Mouse (Mus musculus): ENCODE data around the gene G6pc. TPM values are rescaled to one million over a fixed set of nuclear protein-coding genes. Genes with fewer than 3 reads are reported as not detected.
"Not testable (repeated sequence)": the region's sequence is repeated elsewhere in the genome, so short reads cannot be mapped to it uniquely, and the experiment has no call there.

G6pc gene
- polyA plus RNA-seq (2016; fragmentation: Nextera tagmentation; extraction: Ambion mirVana) = not detected in 2 replicates

GRCm38 (mm10) chr11:101367326-101367935 is at the start of gene G6pc:
G6pc (plus strand) TSS chr11:101367561.
- no peak within 1 kb of the TSS for H3K9ac ChIP-seq
- H3K36me3 ChIP-seq = no peaks in the 10 kb centered on the region
- no peak within 1 kb of the TSS for H3K4me2 ChIP-seq (replicated peaks)
- no peak within 1 kb of the TSS for H3K4me3 ChIP-seq
- no peaks in the 10 kb centered on the region for H3K4me1 ChIP-seq
- no peak within 1 kb of the TSS for H3K27ac ChIP-seq
- H3K9me3 ChIP-seq = no peaks in the 10 kb centered on the region
- 87% methylated on average over 8 of the region's 8 CpGs for WGBS
- no peaks in the 10 kb centered on the region for H3K27me3 ChIP-seq (replicated peaks)
- no peak for ATAC-seq (ENCODE audit: low FRiP score, low read depth)

- H3K9me3 ChIP-seq = no peaks in the 10 kb centered on the region
- no peak overlapping the region for H3K9ac ChIP-seq
- H3K4me3 ChIP-seq = no peak overlapping the region
- no peak overlapping the region for H3K27ac ChIP-seq
- no peaks in the 10 kb centered on the region for H3K4me1 ChIP-seq
- ATAC-seq (ENCODE audit: low FRiP score, low read depth) = no peak
- no peaks in the 10 kb centered on the region for H3K27me3 ChIP-seq (replicated peaks)
- peaks cover 75% of the 10 kb centered on the region for H3K36me3 ChIP-seq
- H3K4me2 ChIP-seq (replicated peaks) = no peak overlapping the region
- 20% methylated on average over 4 of the region's 4 CpGs for WGBS
Measured at GRCm38 (mm10) chr11:101323609-101324008, 43.8 kb upstream of the G6pc start.

GRCm38 (mm10) chr11:101324763-101325162 is 42.6 kb upstream of the G6pc start, which contains the start of gene Aoc2:
Aoc2 (plus strand) TSS chr11:101325063.
- Histone ChIP-seq H3K9me3 (no peaks in the 10 kb centered on the region), H3K4me3 (no peak within 1 kb of the TSS), H3K27ac (no peak within 1 kb of the TSS), H3K4me1 (no peaks in the 10 kb centered on the region), H3K36me3 (peaks cover 63% of the 10 kb centered on the region), H3K27me3 (replicated peaks) (no peaks in the 10 kb centered on the region), H3K4me2 (replicated peaks) (no peak within 1 kb of the TSS), H3K9ac (no peak within 1 kb of the TSS)
- ATAC-seq (ENCODE audit: low FRiP score, low read depth) = no peak
- 97% methylated on average over 5 of the region's 5 CpGs for WGBS

- not testable (repeated sequence) for ATAC-seq (ENCODE audit: low FRiP score, low read depth); H3K9ac ChIP-seq; H3K27me3 ChIP-seq (replicated peaks); H3K4me3 ChIP-seq; H3K4me1 ChIP-seq; H3K27ac ChIP-seq; H3K4me2 ChIP-seq (replicated peaks); H3K9me3 ChIP-seq
- WGBS = 95% methylated on average over 11 of the region's 11 CpGs
- H3K36me3 ChIP-seq = peaks cover 59% of the 10 kb centered on the region
Measured at GRCm38 (mm10) chr11:101325201-101325600, 42.2 kb upstream of the G6pc start.

GRCm38 (mm10) chr11:101326147-101326546 is 41.2 kb upstream of the G6pc start:
- no peaks in the 10 kb centered on the region for H3K4me1 ChIP-seq
- no peak overlapping the region for H3K4me3 ChIP-seq
- H3K4me2 ChIP-seq (replicated peaks) = no peak overlapping the region
- 85% methylated on average over 11 of the region's 11 CpGs for WGBS
- no peak overlapping the region for H3K9ac ChIP-seq
- H3K27ac ChIP-seq = no peak overlapping the region
- H3K9me3 ChIP-seq = no peaks in the 10 kb centered on the region
- H3K36me3 ChIP-seq = peaks cover 49% of the 10 kb centered on the region
- no peak for ATAC-seq (ENCODE audit: low FRiP score, low read depth)
- no peaks in the 10 kb centered on the region for H3K27me3 ChIP-seq (replicated peaks)

GRCm38 (mm10) chr11:101327311-101327710 is 40.0 kb upstream of the G6pc start:
- WGBS = 55% methylated on average over 3 of the region's 3 CpGs
- ATAC-seq (ENCODE audit: low FRiP score, low read depth) = no peak

GRCm38 (mm10) chr11:101328941-101329635 is 38.3 kb upstream of the G6pc start:
- no peak overlapping the region for H3K27ac ChIP-seq
- WGBS = 82% methylated on average over 6 of the region's 6 CpGs
- no peaks in the 10 kb centered on the region for H3K27me3 ChIP-seq (replicated peaks)
- H3K4me1 ChIP-seq = peaks cover 5% of the 10 kb centered on the region
- H3K4me3 ChIP-seq = no peak overlapping the region
- H3K4me2 ChIP-seq (replicated peaks) = no peak overlapping the region
- no peak overlapping the region for H3K9ac ChIP-seq
- no peak for ATAC-seq (ENCODE audit: low FRiP score, low read depth)
- H3K36me3 ChIP-seq = peaks cover 20% of the 10 kb centered on the region
- no peaks in the 10 kb centered on the region for H3K9me3 ChIP-seq

More at GRCm38 (mm10) chr11:101327311-101327710, 40.0 kb upstream of the G6pc start:
- no peaks in the 10 kb centered on the region for H3K27me3 ChIP-seq (replicated peaks)
- no peak overlapping the region for H3K9ac ChIP-seq
- H3K9me3 ChIP-seq = no peaks in the 10 kb centered on the region
- H3K27ac ChIP-seq = no peak overlapping the region
- no peak overlapping the region for H3K4me3 ChIP-seq
- H3K4me2 ChIP-seq (replicated peaks) = no peak overlapping the region
- peaks cover 38% of the 10 kb centered on the region for H3K36me3 ChIP-seq
- H3K4me1 ChIP-seq = no peaks in the 10 kb centered on the region

GRCm38 (mm10) chr11:101330371-101330924 is 36.9 kb upstream of the G6pc start, which contains the start of gene Aoc3:
Aoc3 (plus strand) TSS chr11:101330605.
- Histone ChIP-seq H3K4me3 (no peak within 1 kb of the TSS), H3K4me2 (replicated peaks) (no peak within 1 kb of the TSS), H3K4me1 (peaks cover 10% of the 10 kb centered on the region), H3K36me3 (peaks cover 7% of the 10 kb centered on the region), H3K27ac (no peak within 1 kb of the TSS), H3K9me3 (no peaks in the 10 kb centered on the region), H3K9ac (no peak within 1 kb of the TSS), H3K27me3 (replicated peaks) (no peaks in the 10 kb centered on the region)
- WGBS = 76% methylated on average over 7 of the region's 7 CpGs
- ATAC-seq (ENCODE audit: low FRiP score, low read depth) = no peak

GRCm38 (mm10) chr11:101330961-101331360 is 36.4 kb upstream of the G6pc start:
- H3K4me1 ChIP-seq = peaks cover 10% of the 10 kb centered on the region
- not testable (repeated sequence) for H3K4me3 ChIP-seq; H3K36me3 ChIP-seq; H3K9me3 ChIP-seq; H3K27me3 ChIP-seq (replicated peaks); H3K27ac ChIP-seq; H3K9ac ChIP-seq; H3K4me2 ChIP-seq (replicated peaks); ATAC-seq (ENCODE audit: low FRiP score, low read depth)
- 81% methylated on average over 6 of the region's 6 CpGs for WGBS

GRCm38 (mm10) chr11:101332537-101332936 is 34.8 kb upstream of the G6pc start:
- H3K4me3 ChIP-seq = no peak overlapping the region
- no peak overlapping the region for H3K4me2 ChIP-seq (replicated peaks)
- H3K9me3 ChIP-seq = no peaks in the 10 kb centered on the region
- H3K36me3 ChIP-seq = no peaks in the 10 kb centered on the region
- 87% methylated on average over 3 of the region's 3 CpGs for WGBS
- no peak overlapping the region for H3K27ac ChIP-seq
- H3K4me1 ChIP-seq = peaks cover 15% of the 10 kb centered on the region
- no peak for ATAC-seq (ENCODE audit: low FRiP score, low read depth)
- H3K9ac ChIP-seq = no peak overlapping the region
- no peaks in the 10 kb centered on the region for H3K27me3 ChIP-seq (replicated peaks)

GRCm38 (mm10) chr11:101334023-101334422 is 33.3 kb upstream of the G6pc start:
- Histone ChIP-seq H3K9me3 (no peaks in the 10 kb centered on the region), H3K4me1 (peaks cover 22% of the 10 kb centered on the region), H3K36me3 (no peaks in the 10 kb centered on the region), H3K27me3 (replicated peaks) (no peaks in the 10 kb centered on the region), H3K27ac (no peak overlapping the region), H3K4me2 (replicated peaks) (no peak overlapping the region), H3K9ac (no peak overlapping the region), H3K4me3 (no peak overlapping the region)
- no peak for ATAC-seq (ENCODE audit: low FRiP score, low read depth)
- WGBS = 28% methylated on average over 10 of the region's 10 CpGs

- Histone ChIP-seq H3K36me3 (no peaks in the 10 kb centered on the region), H3K27ac (no peak overlapping the region), H3K4me1 (peaks cover 22% of the 10 kb centered on the region), H3K27me3 (replicated peaks) (no peaks in the 10 kb centered on the region), H3K9ac (no peak overlapping the region), H3K4me3 (no peak overlapping the region), H3K4me2 (replicated peaks) (no peak overlapping the region), H3K9me3 (no peaks in the 10 kb centered on the region)
- ATAC-seq (ENCODE audit: low FRiP score, low read depth) = no peak
- WGBS = 5% methylated on average over 6 of the region's 6 CpGs
Measured at GRCm38 (mm10) chr11:101334516-101334915, 32.8 kb upstream of the G6pc start.
